Mouse (Mus musculus): ENCODE results near the gene Edar.

The Edar gene

DNA sequence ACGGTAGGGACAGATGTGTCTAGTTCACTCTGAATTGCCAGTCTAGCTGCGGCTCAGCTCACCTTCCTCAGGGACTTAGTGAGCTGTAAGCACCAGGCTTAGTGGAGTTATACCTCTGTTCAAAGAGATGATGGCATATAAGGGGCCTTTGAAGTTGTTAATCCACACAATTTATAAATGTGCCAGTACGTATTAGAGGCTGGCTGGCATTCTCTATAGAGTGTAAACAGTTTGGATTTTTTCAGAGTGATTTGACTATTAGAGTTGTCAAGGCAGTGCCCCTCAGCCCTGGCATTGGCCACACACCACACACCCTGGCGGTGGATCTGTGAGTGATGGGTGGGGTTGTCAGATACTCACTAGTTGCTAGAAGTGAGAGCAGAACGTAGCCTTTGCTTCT is 58.9 kb downstream of the Edar start:
- in situ Hi-C loops (cut with MboI; ENCODE audit: low pct_unique_long_range_greater_than_20kb in 1 of 2, low sequenced_read_pairs in 2 of 2, unreplicated experiment in 1 of 2): no loop called here

DNA sequence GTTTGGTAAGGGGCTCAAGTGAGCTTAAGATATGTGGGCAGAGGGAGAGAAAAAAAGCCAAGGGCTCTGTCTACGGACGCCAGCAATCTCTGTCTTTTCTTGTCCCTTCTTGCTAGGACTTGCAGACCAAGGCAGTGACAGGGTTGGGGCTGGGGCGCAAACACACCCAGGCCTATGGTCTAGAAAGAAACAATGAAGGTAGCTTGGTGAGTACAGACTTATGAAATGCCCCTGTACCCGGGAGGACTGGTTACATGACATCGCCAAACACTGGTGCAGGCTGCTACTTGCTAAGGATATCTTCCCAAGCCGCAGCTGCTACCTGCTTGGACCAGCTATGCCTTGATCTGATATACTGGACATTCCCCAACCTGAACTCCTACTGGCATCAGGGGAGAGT is 60.9 kb downstream of the Edar start:
- in situ Hi-C loops (cut with MboI; ENCODE audit: low pct_unique_long_range_greater_than_20kb in 1 of 2, low sequenced_read_pairs in 2 of 2, unreplicated experiment in 1 of 2): no loop called here

DNA sequence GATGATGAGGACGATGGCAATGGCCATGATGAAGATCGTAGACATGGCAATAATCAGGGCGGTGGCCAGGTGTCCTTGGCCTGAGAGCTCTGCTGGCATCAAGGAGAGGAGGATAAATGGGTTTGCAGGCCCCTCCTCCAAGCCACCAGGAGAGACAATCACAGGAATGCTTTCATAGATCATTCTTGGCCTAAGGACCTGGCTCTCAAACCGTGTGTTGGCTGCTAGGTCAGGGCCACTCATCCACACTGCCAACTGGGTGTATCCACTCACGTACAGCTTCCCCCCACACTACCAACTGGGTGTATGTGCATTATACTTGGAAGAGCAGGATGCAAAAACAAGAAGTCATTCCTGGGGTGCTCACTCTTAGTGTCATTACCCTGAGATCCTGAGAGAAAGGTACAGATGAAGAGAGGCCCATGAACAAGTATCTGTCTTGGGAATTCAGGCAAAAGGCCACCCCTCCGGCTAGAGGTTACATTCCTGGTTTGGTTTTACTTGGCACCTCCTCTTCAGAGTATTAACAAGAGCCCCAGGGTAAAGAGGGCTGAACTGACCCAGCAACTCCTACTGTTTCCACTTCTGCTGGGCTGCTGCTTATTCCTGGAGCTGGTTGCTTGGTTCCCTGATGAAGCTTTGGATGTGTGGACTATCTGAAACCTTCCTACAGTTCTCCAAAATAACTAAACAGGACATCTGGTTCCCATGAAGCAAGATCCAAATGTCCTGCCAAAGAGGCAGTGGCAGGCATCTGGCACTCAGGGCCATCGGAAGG is 64.8 kb downstream of the Edar start:
- in situ Hi-C loops (cut with MboI; ENCODE audit: low pct_unique_long_range_greater_than_20kb in 1 of 2, low sequenced_read_pairs in 2 of 2, unreplicated experiment in 1 of 2): no loop called here

DNA sequence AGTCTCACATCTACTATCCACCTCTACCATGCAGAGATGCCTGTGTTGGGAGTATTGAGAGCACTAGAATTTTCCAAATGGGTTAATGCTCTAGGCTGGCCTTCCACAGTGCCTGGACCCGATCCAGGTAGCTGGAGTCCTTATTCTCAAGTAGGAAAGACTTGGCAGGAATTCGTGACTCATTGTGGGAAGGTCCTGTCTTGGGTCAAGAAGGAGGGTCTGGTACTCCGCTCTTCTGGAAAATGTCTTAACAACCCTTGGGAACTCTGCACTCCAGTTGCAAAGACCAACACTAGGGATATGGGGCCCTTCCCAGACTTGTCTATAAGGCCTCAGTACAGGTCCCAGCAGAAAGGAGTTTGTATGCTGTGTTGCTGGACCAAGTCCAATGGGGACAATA is 66.6 kb downstream of the Edar start:
- in situ Hi-C loops (cut with MboI; ENCODE audit: low pct_unique_long_range_greater_than_20kb in 1 of 2, low sequenced_read_pairs in 2 of 2, unreplicated experiment in 1 of 2): no loop called here

DNA sequence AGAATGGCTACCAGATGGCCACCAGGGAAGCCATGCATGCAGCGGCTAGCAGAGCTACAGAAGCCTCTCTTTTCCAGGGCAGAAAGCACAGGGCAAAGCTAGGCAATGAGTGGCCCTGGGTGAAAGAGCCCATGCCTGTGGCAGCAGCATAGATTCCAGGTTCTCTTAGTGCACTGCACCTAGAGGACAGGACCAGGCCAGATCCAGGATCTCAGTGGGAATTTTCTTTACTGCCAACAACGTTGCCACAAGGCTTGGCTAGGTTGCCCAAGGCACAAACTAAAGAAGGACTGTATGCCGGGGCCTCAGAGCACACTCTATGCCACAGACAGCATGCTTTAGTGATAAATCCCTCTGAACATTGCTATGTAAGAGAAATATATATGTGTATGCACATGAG is 69.1 kb downstream of the Edar start:
- in situ Hi-C loops (cut with MboI; ENCODE audit: low pct_unique_long_range_greater_than_20kb in 1 of 2, low sequenced_read_pairs in 2 of 2, unreplicated experiment in 1 of 2): no loop called here

DNA sequence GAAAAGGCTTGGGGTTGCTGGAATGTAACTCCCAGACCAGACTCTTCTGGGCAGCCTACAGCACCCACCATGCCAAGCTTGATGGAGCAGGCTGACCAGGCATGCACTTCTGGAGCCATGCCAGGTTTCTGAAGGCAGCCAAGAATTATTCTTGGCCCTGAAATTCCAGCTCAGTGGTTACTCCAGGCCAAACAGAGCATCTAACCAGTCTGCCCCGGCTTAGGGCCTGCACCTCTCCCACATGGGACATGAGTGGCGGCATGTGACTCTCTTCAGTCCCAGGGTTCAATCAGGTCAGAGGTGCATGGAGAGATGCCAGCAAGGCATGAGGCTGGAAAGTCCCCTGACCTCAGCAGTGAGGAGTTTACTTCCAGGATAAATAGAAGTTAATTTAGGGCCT is 70.7 kb downstream of the Edar start:
- in situ Hi-C loops (cut with MboI; ENCODE audit: low pct_unique_long_range_greater_than_20kb in 1 of 2, low sequenced_read_pairs in 2 of 2, unreplicated experiment in 1 of 2): no loop called here

DNA sequence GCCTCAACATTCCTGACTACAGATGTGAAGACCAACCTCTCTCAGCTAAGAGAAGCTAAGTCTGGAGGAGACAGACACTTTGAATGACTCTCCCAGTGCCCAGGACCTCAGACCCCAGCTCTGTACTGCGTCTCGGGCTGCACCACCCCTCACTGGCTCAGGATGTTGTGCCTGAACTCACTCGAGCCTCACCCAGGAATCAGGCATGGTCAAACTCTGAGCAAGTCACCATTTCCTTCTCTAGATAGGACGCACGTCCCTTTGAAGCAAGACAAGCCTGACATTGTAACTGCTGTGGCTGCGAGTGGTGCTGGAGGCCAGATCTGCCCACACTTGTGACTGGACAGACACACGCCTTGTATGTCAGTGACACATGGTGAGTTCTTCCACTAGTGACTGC is 73.5 kb downstream of the Edar start:
- in situ Hi-C loops (cut with MboI; ENCODE audit: low pct_unique_long_range_greater_than_20kb in 1 of 2, low sequenced_read_pairs in 2 of 2, unreplicated experiment in 1 of 2): no loop called here

DNA sequence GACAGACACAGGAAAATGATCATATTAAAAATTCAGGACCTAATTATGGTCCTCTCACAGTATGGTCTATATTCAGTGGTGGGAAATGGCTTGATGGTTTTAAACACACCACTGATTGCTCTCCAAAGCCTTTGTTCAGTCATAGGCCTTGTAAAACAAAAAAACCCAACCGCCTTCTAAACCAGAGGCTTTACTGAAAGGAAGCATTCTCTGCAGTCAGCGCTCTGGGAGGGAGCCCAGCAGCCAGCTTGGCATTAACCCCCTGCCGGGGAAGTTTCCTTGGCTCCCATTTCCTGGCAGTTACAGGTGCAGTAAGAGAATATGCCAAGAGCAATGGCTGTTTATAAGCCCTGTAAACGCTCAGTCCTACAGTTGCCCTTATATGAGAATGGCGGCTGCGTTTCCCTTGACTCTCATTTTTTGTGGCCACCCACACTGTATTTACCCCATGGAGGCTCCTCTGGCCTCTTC is 74.0 kb downstream of the Edar start:
- in situ Hi-C loops (cut with MboI; ENCODE audit: low pct_unique_long_range_greater_than_20kb in 1 of 2, low sequenced_read_pairs in 2 of 2, unreplicated experiment in 1 of 2): no loop called here

DNA sequence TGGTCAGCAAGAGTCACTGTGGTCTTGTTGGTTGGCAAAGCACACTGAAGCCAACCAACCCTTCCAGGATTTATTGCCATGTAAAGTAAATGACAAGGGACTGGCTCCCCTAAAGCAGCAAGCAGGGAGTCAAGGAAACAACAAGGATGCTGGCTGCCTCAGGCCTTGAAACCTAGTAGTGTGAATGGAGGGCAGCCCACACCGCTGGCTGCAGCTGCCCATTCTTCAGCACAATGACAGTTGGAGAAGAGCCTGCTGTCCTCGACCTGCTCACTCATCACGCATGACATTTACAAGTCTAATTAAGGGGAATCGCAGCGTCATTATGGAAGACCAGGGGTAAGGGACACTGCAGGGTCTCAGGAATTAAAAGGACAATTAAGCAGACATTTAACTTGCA is 74.5 kb downstream of the Edar start:
- in situ Hi-C loops (cut with MboI; ENCODE audit: low pct_unique_long_range_greater_than_20kb in 1 of 2, low sequenced_read_pairs in 2 of 2, unreplicated experiment in 1 of 2): no loop called here

DNA sequence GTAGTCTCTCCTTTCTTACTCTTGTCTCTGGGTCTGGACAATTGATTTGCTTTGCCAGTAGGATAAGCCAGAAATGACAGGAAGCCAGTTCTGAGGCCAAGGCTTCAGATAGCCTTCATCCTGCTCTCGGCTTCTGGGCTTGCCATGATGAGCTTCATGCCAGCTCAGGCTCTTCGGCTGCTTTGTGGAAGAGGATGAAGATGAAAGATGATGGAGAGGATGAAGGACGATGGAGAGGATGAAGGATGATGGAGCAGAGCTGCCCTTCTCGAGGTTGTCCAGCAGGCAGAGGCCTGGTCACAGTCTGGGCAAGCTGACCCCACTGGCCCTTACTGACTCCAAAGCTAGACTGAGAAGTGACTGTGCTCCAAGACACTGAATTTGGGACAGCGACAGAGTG is 75.3 kb downstream of the Edar start:
- in situ Hi-C loops (cut with MboI; ENCODE audit: low pct_unique_long_range_greater_than_20kb in 1 of 2, low sequenced_read_pairs in 2 of 2, unreplicated experiment in 1 of 2): no loop called here

DNA sequence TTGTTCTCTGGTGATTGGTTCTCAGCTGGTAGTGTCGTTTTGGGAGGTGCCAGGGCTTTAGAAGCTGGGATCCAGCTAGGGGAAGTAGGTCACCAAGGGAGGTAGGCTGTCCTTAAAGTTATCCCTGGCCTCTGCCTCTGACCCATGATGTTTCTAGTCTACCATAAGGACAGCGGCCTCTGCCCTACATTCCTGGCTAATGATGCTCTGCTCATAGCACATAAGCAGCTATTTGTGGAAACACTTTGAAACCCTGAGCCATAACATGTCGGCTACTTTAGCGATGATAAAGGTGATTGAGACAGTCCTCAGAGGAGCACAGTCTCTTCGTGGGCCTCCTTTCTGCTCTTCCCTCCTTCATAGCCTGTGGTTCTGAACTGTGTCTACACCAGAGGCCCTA is 79.6 kb downstream of the Edar start:
- in situ Hi-C loops (cut with MboI; ENCODE audit: low pct_unique_long_range_greater_than_20kb in 1 of 2, low sequenced_read_pairs in 2 of 2, unreplicated experiment in 1 of 2): no loop called here

DNA sequence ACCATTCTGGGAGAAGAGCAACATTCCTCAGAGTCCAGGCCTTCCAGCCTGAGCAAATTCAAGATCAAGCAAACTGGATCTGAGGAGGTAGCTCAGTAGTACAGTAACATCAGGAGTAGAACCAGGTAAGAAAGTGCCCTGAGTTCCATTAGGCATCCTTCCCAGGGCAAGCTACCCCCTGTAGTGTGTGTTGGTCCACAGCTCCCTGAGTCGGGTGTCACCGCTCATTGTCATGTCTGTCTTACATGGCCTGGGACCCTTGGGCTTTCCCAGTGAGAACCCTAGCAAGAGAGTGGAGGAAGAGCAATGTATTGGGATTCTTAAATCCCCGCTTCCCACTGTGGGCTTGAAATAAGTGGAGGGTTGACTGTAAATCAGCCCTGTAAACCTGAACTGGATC is 80.3 kb downstream of the Edar start:
- in situ Hi-C loops (cut with MboI; ENCODE audit: low pct_unique_long_range_greater_than_20kb in 1 of 2, low sequenced_read_pairs in 2 of 2, unreplicated experiment in 1 of 2): no loop called here

DNA sequence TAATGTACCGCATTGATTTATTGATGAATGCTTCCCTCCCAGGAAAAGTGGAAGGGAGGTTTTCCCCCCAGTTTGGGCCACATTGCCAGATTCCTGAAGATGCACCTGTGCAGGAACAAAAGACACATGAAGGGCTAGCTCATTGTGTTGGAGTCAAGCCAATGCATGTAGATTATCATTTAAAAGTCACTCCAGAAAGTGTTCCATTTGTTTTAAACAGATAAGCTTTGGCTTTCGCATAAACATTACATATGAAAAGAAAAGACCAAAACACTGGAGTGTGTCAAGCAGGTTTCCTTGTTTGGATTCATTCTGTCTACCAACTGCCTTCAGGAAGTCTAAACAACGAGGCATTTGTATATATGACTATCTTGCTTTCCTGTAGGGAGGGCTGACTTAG is 81.0 kb downstream of the Edar start:
- in situ Hi-C loops (cut with MboI; ENCODE audit: low pct_unique_long_range_greater_than_20kb in 1 of 2, low sequenced_read_pairs in 2 of 2, unreplicated experiment in 1 of 2): no loop called here

DNA sequence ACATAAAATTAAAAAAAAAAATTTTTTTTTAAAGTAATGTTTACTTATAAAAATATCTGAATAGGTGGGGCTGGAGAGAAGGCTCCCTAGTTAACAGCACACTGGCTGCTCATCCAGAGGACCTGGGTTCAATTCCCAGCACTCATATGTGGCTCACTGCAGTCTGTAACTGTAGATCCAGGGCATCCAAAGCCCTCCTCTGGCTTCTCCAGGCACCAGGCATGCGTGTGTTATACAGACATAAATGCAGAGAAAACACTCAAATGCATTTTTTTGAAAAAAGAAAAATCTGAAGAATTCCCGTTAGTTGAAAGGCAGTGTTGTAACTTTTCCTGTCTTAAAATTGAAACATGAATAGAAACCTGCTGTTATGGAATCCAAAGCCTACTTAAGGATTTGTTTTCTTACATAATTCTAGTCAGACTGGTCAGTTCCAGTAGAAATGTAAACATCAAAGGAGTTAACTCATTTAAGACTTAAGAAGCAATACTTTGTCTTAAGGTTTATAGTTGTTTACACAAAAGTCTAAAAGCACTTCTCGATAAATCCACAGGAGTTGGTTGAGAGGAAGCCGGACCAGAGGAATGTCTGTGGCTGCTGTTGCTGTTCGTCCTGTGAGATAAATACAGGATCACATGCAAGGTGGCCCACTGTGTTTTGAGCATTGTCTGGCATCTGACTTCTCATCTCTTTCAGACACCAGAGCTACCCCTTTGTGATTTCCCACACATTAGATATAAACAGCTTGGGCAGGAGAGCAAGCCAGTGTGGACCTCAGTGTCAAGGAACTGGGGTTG is 89.8 kb downstream of the Edar start:
- in situ Hi-C loops (cut with MboI; ENCODE audit: low pct_unique_long_range_greater_than_20kb in 1 of 2, low sequenced_read_pairs in 2 of 2, unreplicated experiment in 1 of 2): no loop called here

DNA sequence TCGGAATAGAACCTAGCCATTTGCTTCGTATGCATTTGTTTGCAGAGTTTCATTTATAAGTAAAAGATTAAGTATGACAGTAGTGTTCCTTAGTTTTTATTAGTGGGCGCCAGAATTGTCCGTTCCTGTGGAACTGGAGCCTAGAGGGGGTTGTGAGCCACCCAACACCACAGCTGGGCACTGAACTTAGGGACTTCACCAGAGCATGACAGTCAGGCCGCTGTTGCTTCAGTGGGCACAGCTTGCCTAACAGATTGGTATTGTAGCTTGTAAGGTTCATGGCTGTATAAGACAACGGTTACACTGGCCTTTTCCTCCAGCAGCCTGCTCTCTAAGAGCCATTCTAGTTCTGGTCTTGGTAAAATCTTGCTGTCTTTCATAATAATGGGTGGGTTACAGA is 114.9 kb downstream of the Edar start:
- in situ Hi-C loops (cut with MboI; ENCODE audit: low pct_unique_long_range_greater_than_20kb in 1 of 2, low sequenced_read_pairs in 2 of 2, unreplicated experiment in 1 of 2): no loop called here

DNA sequence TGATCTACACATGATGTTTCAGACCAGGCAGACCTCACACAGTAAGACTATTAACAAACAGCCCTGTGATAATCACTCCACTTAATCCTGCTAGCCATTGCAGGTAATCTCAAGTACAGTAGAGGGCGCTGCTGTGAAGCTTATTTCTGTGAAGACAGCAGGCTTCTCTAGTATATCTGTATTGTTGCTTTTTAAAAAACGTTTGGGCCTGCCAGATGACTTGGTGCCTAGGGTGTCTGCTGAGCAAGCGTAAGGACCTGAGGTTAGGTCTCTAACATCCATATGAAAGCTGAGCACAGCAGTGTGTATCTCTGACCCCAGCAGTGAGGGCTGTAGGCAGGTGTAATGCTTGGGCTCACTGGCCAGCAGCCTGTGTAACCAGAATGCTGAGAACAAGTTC is 115.6 kb downstream of the Edar start:
- in situ Hi-C loops (cut with MboI; ENCODE audit: low pct_unique_long_range_greater_than_20kb in 1 of 2, low sequenced_read_pairs in 2 of 2, unreplicated experiment in 1 of 2): loop anchor here in 1 of 2 experiments (10.0 kb wide), 1 partner anchor 65 kb away; the partner anchor contains the start of gene Ccdc138

DNA sequence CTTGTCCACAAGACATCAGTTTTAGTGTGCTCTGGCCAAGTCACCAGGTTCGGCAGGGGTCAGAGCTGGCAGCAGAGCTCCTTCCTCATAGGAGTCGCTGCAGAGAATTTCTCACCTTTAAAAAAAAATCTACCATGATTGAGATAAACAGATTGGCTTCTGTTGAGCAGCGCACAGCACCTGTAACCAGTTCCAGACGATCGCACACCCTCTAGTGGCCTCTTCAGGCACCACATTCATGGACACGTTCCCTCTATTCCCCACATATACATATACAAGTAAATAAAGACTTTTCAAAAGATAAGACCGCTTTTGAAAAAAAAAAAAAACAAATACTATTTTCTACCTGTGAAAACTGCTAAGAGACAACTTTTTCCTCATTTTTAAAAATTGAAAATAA is 116.4 kb downstream of the Edar start:
- in situ Hi-C loops (cut with MboI; ENCODE audit: low pct_unique_long_range_greater_than_20kb in 1 of 2, low sequenced_read_pairs in 2 of 2, unreplicated experiment in 1 of 2): loop anchor here in 1 of 2 experiments (10.0 kb wide), 1 partner anchor 64 kb away; the partner anchor contains the start of gene Ccdc138

DNA sequence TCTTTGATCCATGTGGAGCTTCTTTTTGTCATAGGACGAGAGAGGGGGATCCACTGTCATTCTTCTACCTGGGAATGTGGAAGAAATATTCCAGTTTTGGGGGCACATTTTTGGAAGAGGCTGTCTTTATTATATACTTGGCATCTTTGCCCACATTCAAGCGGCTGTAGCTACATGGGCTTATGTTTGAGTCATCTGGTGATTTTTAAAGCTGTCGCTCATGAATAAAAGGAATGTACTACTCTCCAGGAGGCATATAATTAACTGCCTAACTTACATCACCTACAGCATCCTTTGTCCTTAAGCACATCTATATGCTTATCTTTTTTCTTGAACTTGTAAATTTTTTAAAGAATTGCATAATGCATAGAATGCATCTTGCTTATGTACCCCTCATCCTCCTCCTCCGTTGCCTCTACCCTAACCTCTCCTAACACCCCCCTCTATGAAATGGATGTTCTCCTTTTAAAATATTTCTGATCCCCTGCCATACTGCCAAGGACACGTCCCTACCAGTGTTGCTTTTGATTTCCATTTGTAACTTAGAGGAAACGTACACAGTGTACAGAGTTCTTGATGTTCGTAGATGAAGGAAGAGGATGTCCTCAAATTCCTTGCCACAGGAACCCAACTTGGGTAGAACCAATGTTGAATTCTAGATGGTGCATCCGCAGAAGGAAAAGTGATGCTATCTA is 120.6 kb downstream of the Edar start:
- in situ Hi-C loops (cut with MboI; ENCODE audit: low pct_unique_long_range_greater_than_20kb in 1 of 2, low sequenced_read_pairs in 2 of 2, unreplicated experiment in 1 of 2): loop anchor here in 1 of 2 experiments (10.0 kb wide), 1 partner anchor 60 kb away; the partner anchor contains the start of gene Ccdc138

Data from mouse embryonic stem cell (cell line).